Mouse (Mus musculus): Measurements from ENCODE around the gene Thra.
A peak's percentile ranks its signal among the peaks of the same experiment; 100 is the strongest.
"Not testable (repeated sequence)": the region's sequence is repeated elsewhere in the genome, so short reads cannot be mapped to it uniquely, and the experiment has no call there.

Gene Thra

GRCm38 (mm10) chr11:98717904-98718303, 22.5 kb upstream of the Thra start:
- DNase-seq (ENCODE audit: extremely low read depth, low read depth): no peak

DNA sequence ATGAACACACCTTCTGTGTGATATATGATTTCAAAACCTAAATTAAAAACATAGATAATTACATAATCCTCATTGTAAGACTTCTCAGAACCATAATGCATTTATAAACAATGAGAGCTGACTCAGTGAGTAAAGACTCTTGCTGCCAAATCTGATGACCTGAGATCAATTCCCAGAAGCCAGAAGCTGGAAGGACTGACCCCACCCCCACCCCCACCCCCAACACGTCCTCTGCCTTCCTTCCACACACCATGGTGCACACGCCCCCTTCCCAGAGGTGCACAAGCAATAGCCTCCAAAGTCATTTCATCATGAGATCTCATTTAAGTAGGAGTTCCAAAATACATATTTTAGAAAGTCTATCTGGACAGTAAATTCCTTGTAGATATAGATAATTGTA, 19.7 kb upstream of the Thra start:
- no peak for DNase-seq (ENCODE audit: extremely low read depth, low read depth)

DNA sequence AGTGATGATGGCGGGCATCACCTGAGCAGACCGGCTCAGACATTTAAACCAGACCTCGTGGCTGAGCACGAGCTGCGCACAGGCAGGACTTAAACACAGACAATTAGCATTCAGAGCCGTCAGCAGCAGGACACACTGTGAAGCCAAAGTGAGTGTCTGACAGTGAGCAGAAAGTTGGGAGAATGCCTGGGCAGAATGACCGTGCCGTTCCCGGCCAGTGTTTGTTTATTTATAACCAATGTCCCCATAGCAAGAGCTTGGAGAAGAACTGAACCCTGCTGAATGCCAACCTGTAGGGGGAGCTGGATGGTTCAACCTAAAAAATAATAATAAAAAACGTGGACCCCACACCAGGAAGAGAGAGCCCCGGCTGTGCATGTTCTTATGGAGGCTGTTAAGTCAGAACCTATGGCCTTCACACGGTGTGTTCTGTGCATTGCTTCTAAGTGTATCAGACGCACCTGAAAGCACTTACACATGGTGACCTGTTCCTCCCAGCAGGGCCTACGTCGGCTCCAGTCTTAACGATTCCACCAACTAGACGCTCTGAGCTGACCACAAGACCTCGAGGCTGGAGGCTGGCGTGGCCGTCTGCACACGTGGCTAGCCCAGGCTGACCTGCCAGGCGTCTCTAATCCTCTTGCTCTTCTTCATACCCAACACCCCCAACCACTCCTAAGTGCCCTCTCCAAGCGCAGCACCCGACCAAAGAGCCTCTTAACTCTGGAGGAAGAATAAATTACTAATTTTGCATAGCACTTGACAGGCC, 18.8 kb upstream of the Thra start:
- DNase-seq (ENCODE audit: extremely low read depth, low read depth): no peak

GRCm38 (mm10) chr11:98723098-98723497, 17.3 kb upstream of the Thra start:
- no peak for DNase-seq (ENCODE audit: extremely low read depth, low read depth)

DNA sequence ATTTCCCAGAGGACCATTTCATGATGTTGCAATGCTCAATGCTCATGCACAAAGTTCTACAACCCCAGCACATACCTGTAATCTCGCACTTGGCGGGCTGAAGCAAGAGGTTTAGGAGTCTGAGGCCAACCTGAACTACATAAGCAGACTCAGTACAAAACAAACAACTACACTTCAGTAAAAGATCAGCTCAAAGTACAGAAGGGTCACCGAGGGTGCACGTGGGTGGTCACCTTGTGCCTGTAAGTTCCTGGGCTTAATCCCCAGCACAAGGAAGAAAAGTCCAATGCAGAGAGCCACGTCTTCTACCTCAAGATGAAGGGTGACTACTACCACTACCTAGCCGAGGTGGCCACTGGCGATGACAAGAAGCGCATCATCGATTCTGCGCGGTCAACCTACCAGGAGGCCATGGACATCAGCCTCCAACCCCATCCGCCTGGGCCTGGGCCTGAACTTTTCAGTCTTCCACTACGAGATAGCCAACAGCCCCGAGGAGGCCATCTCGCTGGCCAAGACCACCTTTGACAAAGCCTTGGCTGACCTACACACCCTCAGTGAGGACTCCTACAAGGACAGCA, 14.4 kb upstream of the Thra start:
- DNase-seq (ENCODE audit: extremely low read depth, low read depth): no peak

DNA sequence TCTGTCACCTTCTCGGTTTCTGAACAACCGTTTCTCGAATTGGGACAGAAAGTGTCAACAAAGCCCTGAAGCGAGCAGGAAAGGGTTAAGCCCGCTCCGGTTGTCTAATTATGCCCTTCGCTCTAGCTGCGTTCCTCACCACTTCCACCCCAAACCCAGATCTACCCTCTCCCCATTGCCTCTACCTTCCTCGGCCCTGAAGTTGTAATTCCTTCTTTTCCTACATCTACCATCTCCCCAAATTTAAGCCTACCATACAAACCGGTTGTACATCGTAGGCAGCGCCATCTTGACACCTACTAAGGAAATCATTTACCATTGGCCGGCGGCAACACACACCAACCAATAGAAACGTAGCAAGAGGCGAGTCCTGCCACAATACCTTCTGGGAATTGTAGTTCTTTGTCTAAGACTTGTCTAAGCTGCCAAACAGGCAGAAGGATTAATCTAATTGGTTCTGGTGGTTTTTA, 11.3 kb upstream of the Thra start, which contains the start of gene Med24:
Gene Med24, minus strand, starts transcription at position 317 of the 470 bp plus-strand sequence.
- DNase-seq (ENCODE audit: extremely low read depth, low read depth): peak; percentile 91

- no peak for DNase-seq (ENCODE audit: extremely low read depth, low read depth)
Observed at GRCm38 (mm10) chr11:98730727-98731126, 9.7 kb upstream of the Thra start.

- no peak for DNase-seq (ENCODE audit: extremely low read depth, low read depth)
Observed at GRCm38 (mm10) chr11:98731134-98731533, 9.3 kb upstream of the Thra start.

- DNase-seq (ENCODE audit: extremely low read depth, low read depth): no peak
Observed at GRCm38 (mm10) chr11:98734020-98734419, 6.4 kb upstream of the Thra start.

DNA sequence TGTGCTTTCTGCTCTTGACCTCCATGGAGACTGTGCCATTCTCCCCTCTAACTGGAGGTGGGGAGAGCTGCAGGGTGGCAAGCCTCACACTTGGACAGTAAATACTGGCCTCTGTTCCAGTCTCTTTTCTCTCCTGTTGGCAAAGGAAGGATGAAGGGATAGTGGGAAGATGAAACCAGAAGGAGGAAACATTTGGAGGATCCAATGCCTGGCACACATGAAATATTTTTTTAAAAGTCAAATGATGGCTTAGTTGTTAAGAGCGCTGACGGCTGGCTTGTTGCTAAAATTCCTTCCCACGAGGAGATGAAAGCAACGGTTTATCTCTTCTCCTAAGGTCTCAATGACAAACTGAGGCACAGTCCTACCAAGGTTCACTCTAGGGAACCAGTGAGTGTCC, 5.3 kb upstream of the Thra start:
- no peak for DNase-seq (ENCODE audit: extremely low read depth, low read depth)

DNA sequence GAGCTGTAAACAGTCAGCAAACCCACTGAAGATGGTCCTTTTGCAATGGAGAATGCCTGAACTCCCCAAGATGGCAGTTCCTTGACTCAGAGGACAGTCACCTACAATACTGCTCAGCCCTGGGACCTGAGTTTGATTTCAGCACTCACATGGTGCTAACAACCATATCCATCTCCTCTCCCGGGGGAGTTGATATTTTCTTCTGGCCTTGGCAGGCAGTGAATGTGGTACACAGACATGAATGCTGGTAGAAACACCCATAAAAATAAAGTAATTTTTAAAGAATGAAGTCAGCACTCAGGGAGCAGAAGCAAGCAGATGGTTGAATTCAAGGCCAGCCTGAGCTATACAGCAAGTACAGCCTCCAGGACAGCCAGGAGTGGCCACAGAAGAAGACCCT, 4.3 kb upstream of the Thra start:
- no peak for DNase-seq (ENCODE audit: extremely low read depth, low read depth)

DNA sequence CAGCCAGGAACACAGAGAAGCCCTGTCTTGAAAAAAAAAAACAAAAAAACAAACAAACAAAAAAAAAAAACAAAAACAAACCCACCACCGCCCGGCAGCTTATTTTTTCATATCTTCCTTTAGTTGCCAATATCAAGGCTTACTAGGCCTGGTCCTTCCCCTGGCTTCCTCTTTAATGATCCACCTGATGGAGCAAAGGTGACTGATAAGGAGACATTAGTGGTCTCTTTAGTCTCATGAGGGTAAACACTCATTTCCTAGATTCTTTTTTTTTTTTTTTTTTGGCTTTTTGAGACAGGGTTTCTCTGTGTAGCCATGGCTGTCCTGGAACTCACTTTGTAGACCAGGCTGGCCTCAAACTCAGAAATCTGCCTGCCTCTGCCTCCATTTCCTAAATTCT, 3.2 kb upstream of the Thra start:
- DNase-seq (ENCODE audit: extremely low read depth, low read depth): not testable (repeated sequence)

DNA sequence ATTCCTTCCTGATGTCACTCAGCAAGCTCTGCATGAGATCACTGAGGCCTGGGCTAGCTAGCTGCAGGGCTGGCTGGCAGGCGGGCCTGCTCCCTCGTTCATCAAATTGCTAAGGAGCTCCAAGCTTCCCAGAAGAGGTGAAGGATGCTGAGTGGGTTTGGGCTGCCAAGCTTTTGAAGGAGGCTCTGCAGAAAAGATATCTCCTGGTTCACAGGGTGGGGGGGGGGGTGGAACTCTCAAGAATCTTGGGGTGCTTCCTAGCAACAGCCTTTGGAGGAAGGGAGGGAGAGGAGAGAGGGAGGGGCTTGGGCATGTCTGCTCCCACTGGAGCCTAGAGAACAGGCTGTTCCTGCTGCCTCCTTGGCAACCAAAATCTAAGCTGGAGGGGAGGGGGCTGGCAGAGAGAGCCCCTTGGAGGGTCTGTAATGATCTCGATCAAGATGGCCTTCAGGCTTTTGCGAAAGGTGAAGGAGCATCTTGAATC, 2.0 kb upstream of the Thra start:
- DNase-seq (ENCODE audit: extremely low read depth, low read depth): no peak

DNA sequence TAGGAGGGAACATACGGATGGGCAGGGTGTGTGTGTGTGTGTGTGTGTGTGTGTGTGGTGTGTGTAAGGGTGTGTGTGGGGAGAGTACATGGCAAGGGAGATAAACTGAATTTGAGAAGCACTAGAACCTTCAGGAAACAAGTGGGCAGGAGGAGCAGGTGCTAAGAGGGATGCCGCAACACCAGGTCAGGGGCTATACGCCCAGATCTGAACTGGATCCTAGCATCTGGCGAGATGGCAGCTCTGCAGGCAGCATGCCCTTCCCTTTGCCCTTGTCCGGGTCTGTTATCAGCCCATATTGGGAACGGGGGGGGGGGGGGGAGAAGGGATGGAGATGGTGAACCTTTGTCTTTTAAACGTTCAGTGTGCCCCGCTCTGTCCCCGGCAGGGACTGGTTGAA, 1.5 kb upstream of the Thra start:
- DNase-seq (ENCODE audit: extremely low read depth, low read depth): no peak

GRCm38 (mm10) chr11:98740026-98740392, 429 bp upstream of the Thra start:
- no peak for DNase-seq (ENCODE audit: extremely low read depth, low read depth)

- DNase-seq (ENCODE audit: extremely low read depth, low read depth): no peak
Observed at GRCm38 (mm10) chr11:98741051-98741620, 698 bp downstream of the Thra start.

DNA sequence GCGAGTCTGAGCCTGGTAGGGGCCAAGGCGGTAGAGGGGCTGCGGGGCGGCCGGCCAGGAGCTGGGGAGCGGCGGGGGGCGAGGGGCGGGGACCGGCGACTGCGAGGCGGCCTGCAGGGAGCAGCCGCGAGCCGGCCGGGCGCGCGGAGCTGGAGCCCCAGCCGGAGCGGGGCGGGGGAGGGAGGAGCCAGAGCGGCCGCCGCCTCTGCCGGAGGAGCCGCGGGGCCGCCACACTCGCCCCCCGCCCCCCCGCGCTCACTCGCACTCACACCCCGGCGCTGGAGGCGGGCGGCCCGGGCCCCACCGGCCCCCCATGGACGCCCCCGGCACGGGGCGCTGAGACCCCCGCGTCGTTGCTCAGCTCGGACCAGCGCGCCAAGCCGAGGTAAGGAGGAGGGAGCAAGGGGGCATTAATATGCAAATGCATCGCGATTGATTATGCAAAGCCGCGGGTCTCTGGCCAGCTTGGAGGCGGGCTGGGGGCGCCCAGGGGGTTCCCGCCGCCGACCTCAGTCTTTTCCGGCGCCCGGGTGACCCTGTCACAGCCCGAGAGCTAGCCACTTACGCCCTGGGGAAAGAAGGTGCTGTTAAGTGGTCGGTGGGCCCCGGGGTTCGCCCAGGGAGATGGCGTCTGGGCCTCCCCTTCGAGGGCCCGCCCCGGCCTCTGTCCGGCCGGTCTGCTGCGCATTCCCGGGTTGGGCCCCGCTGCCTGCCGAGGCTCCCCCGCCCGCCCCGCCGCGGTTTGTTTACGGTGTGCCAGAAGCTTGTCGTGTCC, 1.4 kb downstream of the Thra start:
- no peak for DNase-seq (ENCODE audit: extremely low read depth, low read depth)

DNA sequence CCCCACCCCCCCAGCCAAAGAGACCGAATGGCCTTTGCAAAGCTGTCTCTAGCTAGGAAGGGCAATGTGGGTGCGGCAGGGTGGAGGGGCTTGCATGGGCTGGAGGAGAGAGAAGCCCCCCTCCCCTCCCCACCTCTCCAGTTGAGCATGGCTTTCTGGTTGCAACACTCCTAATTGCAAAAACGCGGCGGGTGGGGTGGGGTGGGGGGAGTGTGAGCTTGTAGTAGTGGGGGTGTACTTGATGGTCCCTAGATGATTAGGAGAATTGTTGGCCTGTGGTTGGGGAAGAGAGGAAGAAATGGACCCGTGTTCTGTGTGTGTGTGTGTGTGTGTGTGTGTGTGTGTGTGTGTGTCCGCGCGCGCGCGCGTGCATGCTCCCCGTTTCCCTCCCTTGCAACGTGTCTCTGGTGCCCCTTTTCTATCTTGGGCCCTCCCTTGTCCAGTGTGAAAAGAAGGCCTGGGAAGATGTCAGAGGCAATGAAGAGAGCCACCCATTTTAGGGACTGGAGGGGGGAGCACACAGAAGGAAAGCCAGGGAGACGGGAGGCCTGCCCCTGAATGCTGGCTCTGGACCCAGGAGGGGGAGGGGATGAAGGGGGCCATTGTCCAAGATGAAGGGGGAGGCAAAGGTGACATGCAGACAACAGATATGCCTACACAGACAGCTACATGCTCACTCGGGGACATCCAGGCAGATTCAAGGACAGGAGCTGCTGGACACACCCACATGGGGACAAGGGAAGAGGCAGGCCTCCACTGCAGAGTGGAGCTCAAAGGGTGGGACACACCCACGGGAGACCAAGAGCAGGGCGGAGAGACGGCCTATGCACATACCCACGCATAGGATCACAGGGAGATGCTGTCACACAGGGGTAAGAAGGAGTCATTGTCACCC, 2.2 kb downstream of the Thra start:
- no peak for DNase-seq (ENCODE audit: extremely low read depth, low read depth)

DNA sequence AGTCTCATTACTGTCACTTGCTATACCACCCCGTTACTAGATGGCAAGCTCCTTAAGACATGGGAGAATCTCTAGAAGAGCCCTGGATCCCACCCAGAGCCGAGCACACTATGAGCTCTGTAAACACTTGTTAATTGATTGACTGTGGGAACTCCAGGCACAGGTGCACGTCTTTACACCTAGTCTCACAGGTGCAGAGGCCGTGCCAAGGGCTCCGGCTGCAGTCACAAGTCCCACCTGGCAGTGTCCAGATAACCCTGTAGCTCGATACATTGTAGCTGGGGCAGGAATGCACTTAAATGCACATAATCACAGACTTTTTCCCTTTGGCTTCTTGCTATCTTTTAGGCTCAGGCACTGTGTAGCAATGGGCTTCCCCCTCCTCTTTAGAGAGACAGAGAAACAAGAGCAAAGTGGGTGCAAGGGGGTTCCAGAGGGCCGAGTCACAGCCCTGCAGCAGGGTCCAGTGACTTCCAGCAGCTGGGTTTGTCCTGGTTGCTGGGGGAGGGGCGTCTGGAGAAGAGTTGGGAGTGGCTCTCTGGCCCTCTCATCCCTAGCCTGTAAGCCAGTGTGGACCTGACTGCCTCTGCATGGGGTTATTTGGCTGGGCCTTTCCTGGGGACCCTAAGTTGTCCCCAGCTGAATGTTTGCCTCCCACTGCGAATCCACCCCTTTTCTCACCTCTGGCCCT, 3.4 kb downstream of the Thra start:
- DNase-seq (ENCODE audit: extremely low read depth, low read depth): no peak

- DNase-seq (ENCODE audit: extremely low read depth, low read depth): no peak
Observed at GRCm38 (mm10) chr11:98744456-98745019, 4.1 kb downstream of the Thra start.
